Mouse (Mus musculus): ENCODE data around the gene Nudt5. TPM values are rescaled to one million over a fixed set of nuclear protein-coding genes. Genes with fewer than 3 reads are reported as not detected.

The Nudt5 gene
- total RNA-seq, 2 experiments from 2014 or later, result 9.2 to 10.8 TPM

GRCm38 (mm10) chr2:5867681-5868080 lies 22.9 kb downstream of the Nudt5 start:
- DNase-seq, result no peak

- no peak for DNase-seq
Observed at GRCm38 (mm10) chr2:5869746-5870145, 24.9 kb downstream of the Nudt5 start.

- no peak for DNase-seq
Observed at GRCm38 (mm10) chr2:5877446-5877845, 32.6 kb downstream of the Nudt5 start.

GRCm38 (mm10) chr2:5888865-5889264 lies 44.0 kb downstream of the Nudt5 start:
- no peak for DNase-seq

- DNase-seq, result no peak
Observed at GRCm38 (mm10) chr2:5889412-5889811, 44.6 kb downstream of the Nudt5 start.

GRCm38 (mm10) chr2:5894296-5894695 lies 49.5 kb downstream of the Nudt5 start:
- no peak for DNase-seq

- DNase-seq, result peak; percentile 100
Observed at GRCm38 (mm10) chr2:5894843-5895570, 50.2 kb downstream of the Nudt5 start, which contains the start of gene Sec61a2. Gene Sec61a2, minus strand, starts transcription at chr2:5895432.

GRCm38 (mm10) chr2:5900145-5900544 lies 55.3 kb downstream of the Nudt5 start:
- DNase-seq, result no peak

- no peak for DNase-seq
Observed at GRCm38 (mm10) chr2:5906092-5906491, 61.3 kb downstream of the Nudt5 start.

- DNase-seq, result peak; percentile 37
Observed at GRCm38 (mm10) chr2:5906625-5907024, 61.8 kb downstream of the Nudt5 start.

- DNase-seq, result no peak
Observed at GRCm38 (mm10) chr2:5911282-5911965, 66.6 kb downstream of the Nudt5 start.

Other genes with a start within 250 kb of the Nudt5 start
- gene Camk1d, start 130.5 kb upstream of the Nudt5 start, total RNA-seq (2021), result 1 to 10 TPM; 2.4 to 5.0 TPM
- gene Cdc123, start 145 bp downstream of the Nudt5 start, total RNA-seq (2021), result 10 to 100 TPM; 84.0 to 89.2 TPM
- under 1 TPM in 1 of 2 experiments, not detected in 1; 0.43 TPM for gene Gm13199, start 17.9 kb downstream of the Nudt5 start, total RNA-seq (2021)
- gene Sec61a2, start 50.4 kb downstream of the Nudt5 start, total RNA-seq (2021), result 10 to 100 TPM; 35.1 to 40.6 TPM
- 1 to 10 TPM; 1.3 to 2.2 TPM for gene Dhtkd1, start 97.8 kb downstream of the Nudt5 start, total RNA-seq (2021)
- 10 to 100 TPM; 12.9 to 15.9 TPM for gene Upf2, start 106.5 kb downstream of the Nudt5 start, total RNA-seq (2021)